Mouse (Mus musculus) ovary, adult 2 months (tissue): Measurements from ENCODE around the gene Bms1. TPM values are rescaled to one million over a fixed set of nuclear protein-coding genes. Genes with fewer than 3 reads are reported as not detected.

Experiments used
- polyA plus RNA-seq: library from polyadenylated mRNA; depleted of rRNA; stranded (reverse); fragments of >200 nt; gene quantifications from 2 replicates; pipeline ENCODE4 v1.2.3, GENCODE M21; 2012; rRNA removed

Bms1 gene
- polyA plus RNA-seq = 3.3 and 3.4 TPM in 2 replicates

GRCm38 (mm10) chr6:118419050-118419920, at the start of gene Bms1:
TSS of gene Bms1 (minus strand) at chr6:118419474.

DNA sequence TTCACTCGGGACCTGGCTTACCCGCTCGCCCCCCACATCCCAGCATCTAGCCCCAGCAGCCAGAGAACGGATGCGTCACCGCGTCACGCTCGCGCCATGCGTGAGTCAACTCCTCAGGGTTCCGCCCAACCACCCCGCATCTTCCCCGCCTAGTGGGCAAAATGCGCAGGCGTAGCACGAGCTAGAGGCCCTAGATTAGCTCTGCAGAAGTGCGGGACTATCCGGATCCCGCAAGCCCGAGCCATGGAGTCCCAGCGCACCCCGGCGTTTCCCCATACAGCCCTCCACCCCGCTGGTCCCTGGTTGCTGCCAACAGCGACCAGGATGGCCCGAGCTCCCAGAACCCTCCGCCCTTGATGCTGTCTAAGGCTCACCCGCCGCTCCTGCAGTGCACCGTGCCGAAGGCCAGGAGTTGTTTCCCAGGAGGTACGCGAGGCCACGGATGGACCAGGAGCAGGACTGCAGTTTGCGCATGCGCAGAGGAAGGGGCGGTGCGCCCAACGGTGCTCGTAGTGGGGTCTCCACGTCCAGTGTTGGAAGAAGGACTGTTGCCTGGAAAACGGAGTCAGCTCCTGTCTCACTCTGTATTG, 35.9 kb upstream of the Bms1 start, which contains the start of gene Zfp248:
Gene Zfp248, minus strand, starts transcription at position 487 of the 590 bp plus-strand sequence.

Other genes with a start within 250 kb of the Bms1 start
- gene Ret, start 221.8 kb downstream of the Bms1 start, polyA plus RNA-seq = 6.2 and 8.4 TPM in 2 replicates
- gene Zfp248, start 36.1 kb upstream of the Bms1 start, polyA plus RNA-seq = 1.00 and 1.9 TPM in 2 replicates
- 1.3 and 1.4 TPM in 2 replicates for gene Zfp9, start 59.8 kb upstream of the Bms1 start, polyA plus RNA-seq
- gene Ankrd26, start 142.8 kb upstream of the Bms1 start, polyA plus RNA-seq = 1.6 and 1.9 TPM in 2 replicates